ENCODE assay signal across 8 mouse cellular contexts in the genomic region with DNA sequence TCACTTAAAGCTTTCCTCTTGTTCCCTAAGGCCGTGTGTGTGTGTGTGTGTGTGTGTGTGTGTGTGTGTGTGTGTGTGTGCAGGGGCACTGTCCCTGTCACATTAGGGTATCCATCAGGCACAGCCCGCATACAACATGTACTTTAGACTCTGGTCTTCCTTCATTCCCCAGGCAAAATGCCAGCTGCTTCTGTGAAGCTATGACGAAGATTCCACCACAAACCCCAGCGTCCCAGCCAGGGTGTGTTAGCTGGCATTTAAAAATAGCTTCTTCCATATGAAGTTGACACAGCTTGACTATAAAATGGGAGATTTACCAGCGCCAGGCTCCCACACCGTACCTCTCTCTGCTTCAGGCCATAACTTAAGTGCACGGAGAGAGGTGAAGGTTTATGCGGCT.
A peak's percentile ranks its signal among the peaks of the same experiment; 100 is the strongest.
DNase-seq lines count a peak whose midpoint lies in the region; ATAC-seq and TF ChIP-seq lines count a peak whose summit lies in the region.

No protein-coding gene starts in this region.

- no peak overlapping the region for H3K4me2 ChIP-seq in limb, embryonic 13.5 days (replicated peaks)
- H3K4me2 ChIP-seq in intestine, postnatal 0 days (replicated peaks; ENCODE audit: low read depth), result no peak overlapping the region
- H3K4me2 ChIP-seq in liver, embryonic 11.5 days, result no peak overlapping the region

- TF ChIP-seq POLR2A in small intestine, adult 2 months (IDR thresholded peaks at IDR 0.05; ENCODE audit: low read depth, low read length), result no peak

- peaks cover 30% of the 10 kb centered on the region for H3K4me1 ChIP-seq in limb, embryonic 13.5 days
- H3K4me1 ChIP-seq in limb, embryonic 10.5 days, result peaks cover 4% of the 10 kb centered on the region; the same call in 1 of the 2 replicates
- no peaks in the 10 kb centered on the region for H3K4me1 ChIP-seq in intestine, postnatal 0 days (replicated peaks; ENCODE audit: control insufficient read depth, insufficient read depth, low read length)
- peaks cover 28% of the 10 kb centered on the region for H3K4me1 ChIP-seq in liver, embryonic 11.5 days (replicated peaks; ENCODE audit: control insufficient read depth, insufficient read depth, low read length)
- no peaks in the 10 kb centered on the region for H3K4me1 ChIP-seq in small intestine, adult 2 months (ENCODE audit: control insufficient read depth, insufficient read depth, insufficient read length, low read length)

- 68% methylated on average over 8 of the region's 8 CpGs for WGBS in limb, embryonic 13.5 days
- 86% methylated on average over 8 of the region's 8 CpGs for WGBS in limb, embryonic 10.5 days
- 63% methylated on average over 8 of the region's 8 CpGs for WGBS in intestine, postnatal 0 days
- 81% methylated on average over 8 of the region's 8 CpGs for WGBS in liver, embryonic 11.5 days
- WGBS in small intestine, adult 2 months, result 44% methylated on average over 8 of the region's 8 CpGs

- no peak for ATAC-seq in limb, embryonic 13.5 days (ENCODE audit: low FRiP score, low read depth)
- no peak for ATAC-seq in intestine, postnatal 0 days
- no peak for ATAC-seq in liver, embryonic 11.5 days (replicated peaks; ENCODE audit: low FRiP score)

- H3K4me3 ChIP-seq in limb, embryonic 13.5 days, result no peak overlapping the region
- no peak overlapping the region for H3K4me3 ChIP-seq in limb, embryonic 10.5 days
- no peak overlapping the region for H3K4me3 ChIP-seq in intestine, postnatal 0 days (ENCODE audit: low read depth, low read length)
- H3K4me3 ChIP-seq in liver, embryonic 11.5 days (ENCODE audit: low read depth, low read length), result no peak overlapping the region
- H3K4me3 ChIP-seq in small intestine, adult 2 months (ENCODE audit: low read depth, low read length), result no peak overlapping the region

- H3K27me3 ChIP-seq in limb, embryonic 13.5 days, result no peaks in the 10 kb centered on the region
- H3K27me3 ChIP-seq in limb, embryonic 10.5 days (ENCODE audit: low read depth, poor library complexity, severe bottlenecking), result no peaks in the 10 kb centered on the region
- H3K27me3 ChIP-seq in intestine, postnatal 0 days (replicated peaks; ENCODE audit: control insufficient read depth, insufficient read depth, low read length), result no peaks in the 10 kb centered on the region
- no peaks in the 10 kb centered on the region for H3K27me3 ChIP-seq in liver, embryonic 11.5 days (replicated peaks; ENCODE audit: control insufficient read depth, insufficient read depth, low read length)
- H3K27me3 ChIP-seq in small intestine, adult 2 months (ENCODE audit: control insufficient read depth, insufficient read depth, low read length), result no peaks in the 10 kb centered on the region

- DNase-seq in limb, embryonic 10.5 days (ENCODE audit: low spot score), result no peak
- peak; percentile 62 to 80 for DNase-seq in frontal cortex, postnatal 10 days (ENCODE audit: low spot score in 2 of 2)
- no peak for DNase-seq in liver, embryonic 11.5 days (ENCODE audit: low spot score)
- DNase-seq in cerebellum, postnatal 4 days (ENCODE audit: low spot score in 2 of 2), result no peak
- DNase-seq in urinary bladder, postnatal 36 days (ENCODE audit: low spot score in 2 of 2), result no peak

- peak overlapping the region; percentile 52; the same call in 1 of the 2 replicates for H3K27ac ChIP-seq in limb, embryonic 13.5 days
- no peak overlapping the region for H3K27ac ChIP-seq in limb, embryonic 10.5 days
- H3K27ac ChIP-seq in intestine, postnatal 0 days (ENCODE audit: low read depth, low read length), result 0 out of 2 replicates have a peak overlapping the region, but pooled peaks have one; percentile 41
- H3K27ac ChIP-seq in liver, embryonic 11.5 days (ENCODE audit: low read depth, low read length), result 0 out of 2 replicates have a peak overlapping the region, but pooled peaks have one; percentile 86
- H3K27ac ChIP-seq in small intestine, adult 2 months (ENCODE audit: insufficient read depth, low read depth, low read length), result peak overlapping the region; percentile 42; the same call in 1 of the 2 replicates

- peaks cover 89% of the 10 kb centered on the region for H3K36me3 ChIP-seq in limb, embryonic 13.5 days
- H3K36me3 ChIP-seq in limb, embryonic 10.5 days, result peaks cover 76% of the 10 kb centered on the region
- no peaks in the 10 kb centered on the region for H3K36me3 ChIP-seq in intestine, postnatal 0 days (ENCODE audit: control insufficient read depth, insufficient read depth)
- no peaks in the 10 kb centered on the region for H3K36me3 ChIP-seq in liver, embryonic 11.5 days (ENCODE audit: control insufficient read depth, insufficient read depth, low read length)
- no peaks in the 10 kb centered on the region for H3K36me3 ChIP-seq in small intestine, adult 2 months (ENCODE audit: control insufficient read depth, insufficient read depth, low read length)

- H3K9ac ChIP-seq in limb, embryonic 13.5 days, result no peak overlapping the region
- no peak overlapping the region for H3K9ac ChIP-seq in intestine, postnatal 0 days (ENCODE audit: low read depth, low read length)
- no peak overlapping the region for H3K9ac ChIP-seq in liver, embryonic 11.5 days (ENCODE audit: low read depth, low read length)

- H3K9me3 ChIP-seq in limb, embryonic 13.5 days, result no peaks in the 10 kb centered on the region
- no peaks in the 10 kb centered on the region for H3K9me3 ChIP-seq in limb, embryonic 10.5 days (replicated peaks)
- H3K9me3 ChIP-seq in intestine, postnatal 0 days (ENCODE audit: control insufficient read depth), result no peaks in the 10 kb centered on the region
- H3K9me3 ChIP-seq in liver, embryonic 11.5 days (ENCODE audit: control insufficient read depth, low read length), result no peaks in the 10 kb centered on the region

- no peak for TF ChIP-seq CTCF in intestine, postnatal 0 days (IDR thresholded peaks at IDR 0.05; ENCODE audit: low read depth)
- no peak for TF ChIP-seq CTCF in small intestine, adult 2 months (IDR thresholded peaks at IDR 0.05; ENCODE audit: extremely low read depth, insufficient read length, insufficient replicate concordance, low read depth, low read length)

Comparison
In these comparisons a context has a peak if more than half of its experiments do, and no peak if none do; other contexts are left out.
1. DNase-seq: peak in frontal cortex, postnatal 10 days (2 of 2); none in limb, embryonic 10.5 days (single experiment), liver, embryonic 11.5 days (single experiment), cerebellum, postnatal 4 days (0 of 2) and urinary bladder, postnatal 36 days (0 of 2).